Mouse (Mus musculus) heart, embryonic 13.5 days (tissue): ENCODE results near the gene Slc32a1. TPM values are rescaled to one million over a fixed set of nuclear protein-coding genes. Genes with fewer than 3 reads are reported as not detected.

Experiments used
- ATAC-seq: fragments of 200-750 bp; cut with Nextera tagmentation; 2 replicates; pipeline ENCODE4 v1.8.0; 2017; ENCODE audit warnings: moderate TSS enrichment; ENCODE audit not compliant: insufficient number of reproducible peaks, low FRiP score, low TSS enrichment; ENCODE audit errors: extremely low read depth
- H3K27ac ChIP-seq: fragments of 300-500 bp; sonication (generic); replicated peaks from 2 replicates; pipeline ENCODE4 v1.5.1; 2015; ENCODE audit warnings: moderate library complexity, mild to moderate bottlenecking, inconsistent platforms
- H3K27me3 ChIP-seq: fragments of 300-500 bp; sonication (generic); replicated peaks from 2 replicates; pipeline ENCODE4 v1.6.1; 2015; ENCODE audit warnings: mild to moderate bottlenecking, inconsistent platforms
- H3K36me3 ChIP-seq: fragments of 300-500 bp; sonication (generic); 2 replicates; pipeline ENCODE4 v1.6.1; 2015; ENCODE audit warnings: mild to moderate bottlenecking, inconsistent platforms
- H3K4me1 ChIP-seq: fragments of 300-500 bp; sonication (generic); 2 replicates; pipeline ENCODE4 v1.6.1; 2015; ENCODE audit warnings: inconsistent platforms
- H3K4me2 ChIP-seq: fragments of 300-500 bp; sonication (generic); 2 replicates; pipeline ENCODE4 v1.6.1; 2015; ENCODE audit warnings: inconsistent platforms, mild to moderate bottlenecking, moderate library complexity
- H3K4me3 ChIP-seq: fragments of 300-500 bp; sonication (generic); 2 replicates; pipeline ENCODE4 v1.5.1; 2015; ENCODE audit warnings: moderate library complexity, mild to moderate bottlenecking, inconsistent platforms
- H3K9ac ChIP-seq: fragments of 300-500 bp; sonication (generic); 2 replicates; pipeline ENCODE4 v1.6.1; 2015; ENCODE audit warnings: inconsistent platforms, mild to moderate bottlenecking, moderate library complexity
- H3K9me3 ChIP-seq: fragments of 300-500 bp; sonication (generic); 2 replicates; pipeline ENCODE4 v1.6.1; 2016; ENCODE audit warnings: inconsistent platforms
- WGBS: fragments of 180-500 bp; shearing (Covaris S2); methylation state at CpG from one replicate; pipeline ENCODE4 v1.1.7; 2015; ENCODE audit warnings: mixed read lengths; 5-methylcytosine and 5-hydroxymethylcytosine counted together
- polyA plus RNA-seq: library from polyadenylated mRNA; unstranded; fragments of >200 nt; fragmentation: Nextera tagmentation; extraction: Ambion mirVana; gene quantifications from 2 replicates; pipeline ENCODE4 v1.2.1, GENCODE M21; 2015

The Slc32a1 gene
- not detected in 2 replicates for polyA plus RNA-seq

DNA sequence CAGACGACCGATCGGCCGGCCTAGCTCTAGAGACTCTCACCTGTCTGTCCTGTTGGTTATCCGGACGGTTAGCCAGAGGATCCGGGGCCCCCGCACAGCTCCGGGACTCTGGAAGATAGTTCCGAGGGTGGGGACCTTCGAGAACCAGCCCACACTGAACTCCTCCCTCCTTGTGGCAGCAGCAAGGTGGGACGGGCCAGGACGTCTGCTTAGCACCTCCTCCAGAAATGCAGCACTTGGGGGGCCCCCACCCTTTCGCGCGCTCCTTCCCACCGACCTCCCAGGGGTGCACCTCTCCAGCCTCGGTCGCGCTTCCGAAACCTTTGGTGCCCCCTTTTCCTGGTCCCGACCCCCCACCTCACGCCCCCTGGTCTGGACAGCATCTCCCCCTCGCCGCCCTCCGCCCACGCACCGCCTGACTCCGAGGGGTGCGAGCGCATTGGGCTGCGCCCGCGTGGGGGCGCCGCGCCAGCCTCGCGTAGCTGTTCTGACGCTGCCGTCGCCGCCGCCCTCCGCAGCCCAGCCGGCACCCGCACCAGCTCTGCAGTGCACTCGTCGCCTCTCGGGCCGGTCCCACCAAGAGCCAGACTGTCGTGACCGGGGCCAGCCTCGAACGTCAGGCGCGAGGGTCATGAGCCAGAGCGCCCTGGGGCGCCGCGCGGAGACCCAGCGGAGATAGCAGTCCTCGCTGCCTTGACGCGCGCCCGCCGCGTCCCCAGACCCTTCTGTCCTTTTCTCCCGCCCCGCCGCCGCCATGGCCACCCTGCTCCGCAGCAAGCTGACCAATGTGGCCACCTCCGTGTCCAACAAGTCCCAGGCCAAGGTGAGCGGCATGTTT is at the start of gene Slc32a1:
Gene Slc32a1, plus strand, starts transcription at position 280 of the 838 bp plus-strand sequence.
- H3K4me1 ChIP-seq, result peaks cover 27% of the 10 kb centered on the region
- H3K4me2 ChIP-seq, result peak within 1 kb of the TSS; percentile 51
- no peak for ATAC-seq
- peak within 1 kb of the TSS; percentile 29 for H3K4me3 ChIP-seq
- H3K36me3 ChIP-seq, result no peaks in the 10 kb centered on the region
- H3K27me3 ChIP-seq, result peaks cover 100% of the 10 kb centered on the region
- WGBS, result under 1% methylated on average over 77 of the region's 77 CpGs
- no peak within 1 kb of the TSS for H3K27ac ChIP-seq
- no peak within 1 kb of the TSS for H3K9ac ChIP-seq
- H3K9me3 ChIP-seq, result no peaks in the 10 kb centered on the region

GRCm38 (mm10) chr2:158560801-158561200 is 49.8 kb upstream of the Slc32a1 start:
- peaks cover 12% of the 10 kb centered on the region for H3K4me1 ChIP-seq
- H3K36me3 ChIP-seq, result no peaks in the 10 kb centered on the region
- peaks cover 42% of the 10 kb centered on the region for H3K27me3 ChIP-seq
- ATAC-seq, result 0 out of 2 replicates have a peak, but pooled peaks have one; percentile 8
- H3K4me3 ChIP-seq, result no peak overlapping the region
- no peak overlapping the region for H3K27ac ChIP-seq
- 12% methylated on average over 9 of the region's 9 CpGs for WGBS
- 0 out of 2 replicates have a peak overlapping the region, but pooled peaks have one; percentile 5 for H3K9ac ChIP-seq
- H3K4me2 ChIP-seq, result no peak overlapping the region
- H3K9me3 ChIP-seq, result no peaks in the 10 kb centered on the region

- no peak for ATAC-seq
- no peak overlapping the region for H3K27ac ChIP-seq
- no peaks in the 10 kb centered on the region for H3K9me3 ChIP-seq
- H3K36me3 ChIP-seq, result no peaks in the 10 kb centered on the region
- WGBS, result 19% methylated on average over 3 of the region's 3 CpGs
- H3K4me1 ChIP-seq, result peaks cover 8% of the 10 kb centered on the region
- H3K27me3 ChIP-seq, result peaks cover 46% of the 10 kb centered on the region
- H3K4me3 ChIP-seq, result no peak overlapping the region
- no peak overlapping the region for H3K4me2 ChIP-seq
- 0 out of 2 replicates have a peak overlapping the region, but pooled peaks have one; percentile 5 for H3K9ac ChIP-seq
Observed at GRCm38 (mm10) chr2:158561371-158562144, 49.0 kb upstream of the Slc32a1 start.

DNA sequence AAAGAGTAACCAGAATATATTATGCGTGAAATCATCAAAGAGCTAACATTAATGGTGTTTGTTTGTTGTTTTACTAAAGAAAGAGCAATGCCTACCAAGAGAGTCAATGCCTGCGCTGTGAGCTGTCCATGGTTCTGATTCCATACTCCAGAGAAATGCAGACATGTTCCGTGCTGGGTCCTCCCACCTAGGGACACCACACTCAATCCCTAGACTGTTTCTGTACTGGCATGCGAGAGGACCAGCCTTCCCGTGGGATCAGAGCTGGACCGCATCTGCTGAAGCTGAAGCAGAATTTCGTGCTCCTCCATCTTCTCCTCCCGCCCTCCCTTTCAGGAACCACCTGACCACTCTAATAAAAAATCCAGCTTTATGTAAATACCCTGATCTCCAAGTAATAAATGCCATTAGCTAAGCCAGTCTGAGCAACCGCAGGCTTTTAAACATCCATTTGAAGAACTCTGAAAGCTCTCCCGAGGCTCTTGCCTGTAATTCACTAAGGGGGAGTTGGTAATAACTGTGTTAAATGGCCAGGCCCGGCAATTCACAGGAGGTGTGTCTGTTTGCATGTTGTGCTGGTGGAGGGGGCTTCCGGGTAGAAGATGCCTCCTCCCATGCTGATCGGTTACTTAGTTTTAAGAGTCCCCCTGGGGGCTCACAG is 40.0 kb upstream of the Slc32a1 start:
- Histone ChIP-seq H3K27me3 (peaks cover 55% of the 10 kb centered on the region), H3K4me3 (no peak overlapping the region), H3K9ac (no peak overlapping the region), H3K4me2 (no peak overlapping the region), H3K36me3 (no peaks in the 10 kb centered on the region), H3K27ac (no peak overlapping the region), H3K4me1 (no peaks in the 10 kb centered on the region), H3K9me3 (no peaks in the 10 kb centered on the region)
- no peak for ATAC-seq
- WGBS, result 32% methylated on average over 13 of the region's 13 CpGs

DNA sequence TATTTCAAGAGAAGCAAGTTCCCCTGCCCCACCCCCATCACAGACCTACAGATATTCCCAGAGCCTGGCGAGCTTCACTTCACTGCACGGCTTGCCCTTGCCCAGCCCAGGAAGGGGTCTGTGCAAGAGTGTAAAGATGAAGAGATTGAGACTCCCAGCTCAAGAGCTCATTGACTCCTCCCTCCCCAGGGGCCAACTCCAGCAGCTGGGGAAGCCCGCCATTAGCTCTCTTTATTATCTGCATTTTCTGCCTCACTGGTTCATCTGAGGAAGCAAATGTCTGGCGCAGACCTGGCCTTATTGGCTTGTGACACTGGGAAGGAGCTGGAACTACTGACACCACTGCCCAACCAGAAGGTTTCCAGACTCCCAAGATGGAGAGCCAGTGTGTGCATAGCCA is 30.6 kb upstream of the Slc32a1 start:
- Histone ChIP-seq H3K27ac (no peak overlapping the region), H3K9me3 (no peaks in the 10 kb centered on the region), H3K27me3 (peaks cover 37% of the 10 kb centered on the region), H3K4me1 (peaks cover 6% of the 10 kb centered on the region), H3K4me3 (no peak overlapping the region), H3K9ac (no peak overlapping the region), H3K36me3 (no peaks in the 10 kb centered on the region), H3K4me2 (no peak overlapping the region)
- 33% methylated on average over 4 of the region's 4 CpGs for WGBS
- ATAC-seq, result no peak

DNA sequence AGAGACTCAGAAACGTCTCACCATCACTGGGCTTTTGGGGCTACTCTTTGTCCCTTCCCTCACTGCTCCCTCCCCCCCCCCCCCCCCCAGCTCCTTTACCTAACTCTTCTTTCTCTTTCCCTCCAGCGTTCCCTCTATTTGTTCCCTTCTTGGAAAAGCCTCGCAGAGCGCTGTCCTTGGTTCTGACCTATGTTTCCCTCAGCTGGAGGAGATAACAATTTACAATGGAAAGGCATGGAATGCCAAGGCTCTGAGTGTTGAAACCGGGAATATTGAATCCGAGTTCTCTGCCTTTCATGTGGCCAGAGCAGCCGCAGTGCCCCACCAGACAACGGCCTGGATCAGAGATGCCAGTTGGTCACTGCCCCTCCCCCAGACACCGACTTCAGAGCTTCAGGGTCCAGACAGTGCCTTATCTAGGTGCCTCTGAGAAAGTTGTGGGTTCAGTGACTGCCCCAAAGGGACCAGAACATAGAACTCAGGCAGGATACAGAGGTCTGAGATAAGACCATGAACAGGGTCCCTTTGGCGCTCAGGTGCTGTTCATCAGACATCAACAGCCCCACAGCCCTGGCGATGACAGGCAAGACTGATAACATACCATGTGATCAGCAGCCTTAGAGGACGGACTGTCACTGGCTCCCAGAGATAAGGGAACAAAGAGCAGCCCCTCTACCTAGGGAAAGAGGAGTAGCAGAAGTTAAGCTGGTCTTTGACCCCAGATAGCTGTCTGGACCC is 25.8 kb upstream of the Slc32a1 start:
- Histone ChIP-seq H3K4me1 (peaks cover 10% of the 10 kb centered on the region), H3K4me3 (no peak overlapping the region), H3K9me3 (no peaks in the 10 kb centered on the region), H3K27me3 (peaks cover 47% of the 10 kb centered on the region), H3K27ac (no peak overlapping the region), H3K4me2 (no peak overlapping the region), H3K36me3 (no peaks in the 10 kb centered on the region), H3K9ac (no peak overlapping the region)
- no peak for ATAC-seq
- WGBS, result 3% methylated on average over 12 of the region's 12 CpGs

DNA sequence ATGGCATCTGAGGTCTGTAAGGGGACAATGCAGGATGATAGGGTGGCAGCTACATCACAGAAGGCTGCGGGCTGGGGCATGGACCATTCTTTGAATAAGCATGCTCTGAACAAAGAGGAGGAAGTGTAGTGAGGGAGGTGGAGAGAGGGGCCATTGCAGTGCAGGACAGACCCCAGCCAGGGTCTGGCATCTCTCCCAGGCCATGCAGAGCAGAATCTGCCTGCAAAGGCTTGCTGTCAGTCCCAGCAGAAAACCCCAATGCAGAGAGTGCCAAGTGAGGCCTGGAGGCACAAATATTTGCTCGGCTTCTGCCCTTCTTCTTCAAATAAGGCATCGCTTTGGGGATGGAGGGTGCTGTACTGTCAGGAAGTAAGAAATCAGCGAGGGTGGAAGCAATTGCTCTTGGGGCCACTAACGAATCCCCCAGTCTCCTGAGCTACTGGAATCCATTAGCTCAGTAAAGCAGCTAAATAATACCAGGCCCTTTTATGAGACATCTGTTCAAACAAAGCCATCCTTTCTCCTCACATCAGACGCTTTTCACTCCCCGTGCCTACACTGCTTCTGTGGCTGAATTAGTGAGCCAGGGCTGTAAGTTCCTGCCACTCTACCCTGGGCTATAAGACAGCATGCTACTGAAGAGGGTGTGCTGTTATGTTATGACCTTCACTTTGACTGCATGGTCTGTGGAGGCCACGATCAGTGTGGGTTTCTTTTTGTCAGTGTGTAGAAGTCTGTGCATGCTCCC is 21.9 kb upstream of the Slc32a1 start:
- H3K9ac ChIP-seq, result no peak overlapping the region
- no peak overlapping the region for H3K4me3 ChIP-seq
- no peak overlapping the region for H3K4me2 ChIP-seq
- peaks cover 10% of the 10 kb centered on the region for H3K4me1 ChIP-seq
- H3K36me3 ChIP-seq, result no peaks in the 10 kb centered on the region
- WGBS, result 54% methylated on average over 8 of the region's 8 CpGs
- H3K27me3 ChIP-seq, result peaks cover 30% of the 10 kb centered on the region
- no peak for ATAC-seq
- no peak overlapping the region for H3K27ac ChIP-seq
- no peaks in the 10 kb centered on the region for H3K9me3 ChIP-seq

DNA sequence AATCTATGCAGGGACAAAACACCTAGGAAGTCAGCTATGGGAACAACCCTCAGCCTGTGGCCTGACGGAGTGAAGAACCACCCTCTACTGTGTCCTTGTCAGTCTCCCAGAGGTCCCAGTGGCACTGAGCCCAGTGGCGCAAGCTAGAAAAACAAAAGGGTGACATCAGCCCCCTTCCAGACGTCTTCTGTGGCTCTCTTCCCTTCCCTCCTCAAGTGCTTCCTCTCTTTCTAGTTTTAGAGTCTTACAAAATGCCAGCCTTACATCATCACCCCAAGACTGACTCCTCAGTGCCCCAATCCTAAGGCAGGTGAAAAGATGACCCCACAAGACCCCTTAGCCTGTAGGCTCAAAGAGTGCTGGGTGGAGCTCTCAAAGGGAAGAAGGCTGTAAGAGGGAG is 20.1 kb upstream of the Slc32a1 start:
- Histone ChIP-seq H3K9ac (no peak overlapping the region), H3K4me2 (no peak overlapping the region), H3K4me1 (no peaks in the 10 kb centered on the region), H3K27me3 (peaks cover 35% of the 10 kb centered on the region), H3K4me3 (no peak overlapping the region), H3K9me3 (no peaks in the 10 kb centered on the region), H3K27ac (no peak overlapping the region), H3K36me3 (no peaks in the 10 kb centered on the region)
- WGBS, result 34% methylated on average over 3 of the region's 3 CpGs
- ATAC-seq, result no peak

GRCm38 (mm10) chr2:158591286-158591685 is 19.3 kb upstream of the Slc32a1 start:
- H3K27ac ChIP-seq, result no peak overlapping the region
- no peak overlapping the region for H3K9ac ChIP-seq
- no peak overlapping the region for H3K4me2 ChIP-seq
- no peaks in the 10 kb centered on the region for H3K36me3 ChIP-seq
- H3K27me3 ChIP-seq, result peaks cover 41% of the 10 kb centered on the region
- no peaks in the 10 kb centered on the region for H3K4me1 ChIP-seq
- H3K4me3 ChIP-seq, result no peak overlapping the region
- WGBS, result 49% methylated on average over 5 of the region's 5 CpGs
- no peak for ATAC-seq
- no peaks in the 10 kb centered on the region for H3K9me3 ChIP-seq

GRCm38 (mm10) chr2:158593371-158593770 is 17.2 kb upstream of the Slc32a1 start:
- H3K36me3 ChIP-seq, result no peaks in the 10 kb centered on the region
- no peak overlapping the region for H3K27ac ChIP-seq
- no peak overlapping the region for H3K4me3 ChIP-seq
- peaks cover 48% of the 10 kb centered on the region for H3K27me3 ChIP-seq
- 63% methylated on average over 4 of the region's 4 CpGs for WGBS
- H3K9me3 ChIP-seq, result no peaks in the 10 kb centered on the region
- H3K9ac ChIP-seq, result no peak overlapping the region
- H3K4me1 ChIP-seq, result no peaks in the 10 kb centered on the region
- ATAC-seq, result no peak
- H3K4me2 ChIP-seq, result no peak overlapping the region
